Comparison of ENCODE assay signal across 8 mouse cellular contexts in genomic region chr8:57510791-57511315, GRCm38 (mm10). TPM values are rescaled to one million over a fixed set of nuclear protein-coding genes. Genes with fewer than 3 reads are reported as not detected.
DNase-seq lines count a peak whose midpoint lies in the region; ATAC-seq and TF ChIP-seq lines count a peak whose summit lies in the region.

No protein-coding gene starts in this region.

- TF ChIP-seq POLR2A in bone marrow macrophage, adult 2 months (IDR thresholded peaks at IDR 0.05; ENCODE audit: borderline replicate concordance, low read depth, low read length) = no peak

- peak overlapping the region; percentile 80 to 82 for H3K27ac ChIP-seq in heart, embryonic 14.5 days (replicated peaks in 1 of 2; ENCODE audit: control insufficient read depth in 1 of 2, insufficient read depth in 1 of 2, low read depth in 2 of 2, low read length in 2 of 2)
- H3K27ac ChIP-seq in bone marrow macrophage, adult 2 months (ENCODE audit: insufficient read depth, low read depth, low read length) = peak overlapping the region; percentile 76
- H3K27ac ChIP-seq in hindbrain, embryonic 15.5 days (replicated peaks) = peak overlapping the region; percentile 40; the same call in 1 of the 2 replicates
- H3K27ac ChIP-seq in midbrain, embryonic 13.5 days = peak overlapping the region; percentile 67

- TF ChIP-seq CTCF in bone marrow macrophage, adult 2 months (IDR thresholded peaks at IDR 0.05; ENCODE audit: low read depth, low read length) = no peak

- peak overlapping the region; percentile 97 for H3K4me2 ChIP-seq in heart, embryonic 14.5 days (ENCODE audit: low read length)
- peak overlapping the region; percentile 70 for H3K4me2 ChIP-seq in hindbrain, embryonic 15.5 days
- H3K4me2 ChIP-seq in midbrain, embryonic 13.5 days (replicated peaks) = peak overlapping the region; percentile 96

- 2% methylated on average over 31 of the region's 31 CpGs for WGBS in heart, embryonic 14.5 days
- under 1% methylated on average over 31 of the region's 31 CpGs for WGBS in hindbrain, embryonic 15.5 days
- 2% methylated on average over 28 of the region's 31 CpGs for WGBS in midbrain, embryonic 13.5 days

- no peaks in the 10 kb centered on the region for H3K27me3 ChIP-seq in heart, embryonic 14.5 days (ENCODE audit: control insufficient read depth, insufficient read depth, low read length)
- no peaks in the 10 kb centered on the region for H3K27me3 ChIP-seq in hindbrain, embryonic 15.5 days
- no peaks in the 10 kb centered on the region for H3K27me3 ChIP-seq in midbrain, embryonic 13.5 days

- peaks cover 0 to 8% of the 10 kb centered on the region in 2 experiments; a peak in 2 of 4 replicates for H3K4me1 ChIP-seq in heart, embryonic 14.5 days (ENCODE audit: control insufficient read depth in 2 of 2, insufficient read depth in 2 of 2, low read length in 2 of 2)
- peaks cover 12% of the 10 kb centered on the region for H3K4me1 ChIP-seq in bone marrow macrophage, adult 2 months (ENCODE audit: control insufficient read depth, insufficient read depth, low read length)
- peaks cover 4% of the 10 kb centered on the region; the same call in 1 of the 2 replicates for H3K4me1 ChIP-seq in hindbrain, embryonic 15.5 days (replicated peaks)
- peaks cover 12% of the 10 kb centered on the region for H3K4me1 ChIP-seq in midbrain, embryonic 13.5 days (replicated peaks)

- H3K36me3 ChIP-seq in heart, embryonic 14.5 days (ENCODE audit: control insufficient read depth, insufficient read depth, low read length) = peaks cover 26% of the 10 kb centered on the region
- no peaks in the 10 kb centered on the region for H3K36me3 ChIP-seq in hindbrain, embryonic 15.5 days
- H3K36me3 ChIP-seq in midbrain, embryonic 13.5 days = peaks cover 3% of the 10 kb centered on the region; the same call in 1 of the 2 replicates

- peak overlapping the region; percentile 90 for H3K9ac ChIP-seq in heart, embryonic 14.5 days (ENCODE audit: low read length)
- H3K9ac ChIP-seq in hindbrain, embryonic 15.5 days = peak overlapping the region; percentile 25
- H3K9ac ChIP-seq in midbrain, embryonic 13.5 days (replicated peaks) = peak overlapping the region; percentile 80

- no peak for ATAC-seq in heart, embryonic 14.5 days (ENCODE audit: insufficient number of reproducible peaks, insufficient read depth, low FRiP score, low read depth)
- ATAC-seq in hindbrain, embryonic 15.5 days (ENCODE audit: low FRiP score, low read depth) = no peak
- ATAC-seq in midbrain, embryonic 13.5 days = no peak

- no peaks in the 10 kb centered on the region for H3K9me3 ChIP-seq in heart, embryonic 14.5 days (ENCODE audit: control insufficient read depth, low read length)
- no peaks in the 10 kb centered on the region for H3K9me3 ChIP-seq in hindbrain, embryonic 15.5 days
- no peaks in the 10 kb centered on the region for H3K9me3 ChIP-seq in midbrain, embryonic 13.5 days

- DNase-seq in heart, adult 8-10 months (ENCODE audit: low spot score) = no peak
- DNase-seq in layer of hippocampus, adult 9-10 months (ENCODE audit: low spot score) = no peak
- no peak for DNase-seq in cerebellum, postnatal 25 days
- DNase-seq in layer of hippocampus, adult 9-11 months = no peak

- H3K4me3 ChIP-seq in heart, embryonic 14.5 days (ENCODE audit: control insufficient read depth in 1 of 2, insufficient read depth in 1 of 2, low read depth in 1 of 2, low read length in 2 of 2) = peak overlapping the region; percentile 81 to 88
- H3K4me3 ChIP-seq in bone marrow macrophage, adult 2 months (ENCODE audit: insufficient read depth, low read length) = peak overlapping the region; percentile 80
- peak overlapping the region; percentile 97 for H3K4me3 ChIP-seq in hindbrain, embryonic 15.5 days
- peak overlapping the region; percentile 84 for H3K4me3 ChIP-seq in midbrain, embryonic 13.5 days (replicated peaks)

RNA-seq across cellular contexts. Expression of gene Hmgb2, which starts 0.9 kb away (rescaled TPM):
- polyA plus RNA-seq in heart, embryonic 14.5 days (2014; fragmentation: Nextera tagmentation; extraction: Ambion mirVana) = 244 and 259 TPM in 2 replicates
- 10 to 100 TPM; 14.2 to 17.3 (median 14.8) TPM for total RNA-seq in heart, adult 8-10 months (2022)
- 55.6 and 95.1 TPM in 2 replicates for polyA plus RNA-seq in bone marrow macrophage, adult 2 months (2012; ENCODE audit: insufficient read depth, insufficient read length, missing spikeins)
- 80.2 and 93.6 TPM in 2 replicates for polyA plus RNA-seq in hindbrain, embryonic 15.5 days (2015; fragmentation: Nextera tagmentation; extraction: Ambion mirVana)
- polyA plus RNA-seq in midbrain, embryonic 13.5 days (2015; fragmentation: Nextera tagmentation; extraction: Ambion mirVana) = 210 and 259 TPM in 2 replicates

RNA-seq across cellular contexts. Expression of gene Sap30, which starts 23.2 kb away (rescaled TPM):
- polyA plus RNA-seq in heart, embryonic 14.5 days (2014; fragmentation: Nextera tagmentation; extraction: Ambion mirVana) = 64.1 and 66.8 TPM in 2 replicates
- total RNA-seq in heart, adult 8-10 months (2022) = 10 to 100 TPM; 13.2 to 15.6 (median 14.3) TPM
- 47.8 and 50.9 TPM in 2 replicates for polyA plus RNA-seq in bone marrow macrophage, adult 2 months (2012; ENCODE audit: insufficient read depth, insufficient read length, missing spikeins)
- 29.3 and 37.0 TPM in 2 replicates for polyA plus RNA-seq in hindbrain, embryonic 15.5 days (2015; fragmentation: Nextera tagmentation; extraction: Ambion mirVana)
- polyA plus RNA-seq in midbrain, embryonic 13.5 days (2015; fragmentation: Nextera tagmentation; extraction: Ambion mirVana) = 61.5 and 76.2 TPM in 2 replicates

RNA-seq across cellular contexts. Expression of gene Scrg1, which starts 55.1 kb away (rescaled TPM):
- 1.0 and 1.8 TPM in 2 replicates for polyA plus RNA-seq in heart, embryonic 14.5 days (2014; fragmentation: Nextera tagmentation; extraction: Ambion mirVana)
- not detected for total RNA-seq in heart, adult 8-10 months (2022)
- not detected in 2 replicates for polyA plus RNA-seq in bone marrow macrophage, adult 2 months (2012; ENCODE audit: insufficient read depth, insufficient read length, missing spikeins)
- polyA plus RNA-seq in hindbrain, embryonic 15.5 days (2015; fragmentation: Nextera tagmentation; extraction: Ambion mirVana) = 8.4 and 10.8 TPM in 2 replicates
- 2.5 and 3.3 TPM in 2 replicates for polyA plus RNA-seq in midbrain, embryonic 13.5 days (2015; fragmentation: Nextera tagmentation; extraction: Ambion mirVana)

Comparison
In these comparisons a context has a peak if more than half of its experiments do, and no peak if none do; other contexts are left out.
1. H3K9ac ChIP-seq: peak in every context shown above with its lines; median percentile 90 in heart, embryonic 14.5 days; 80 in midbrain, embryonic 13.5 days; 25 in hindbrain, embryonic 15.5 days.